Mouse (Mus musculus): ENCODE measurements around the gene Ambn. TPM values are rescaled to one million over a fixed set of nuclear protein-coding genes. Genes with fewer than 3 reads are reported as not detected.
"Not testable (repeated sequence)": the region's sequence is repeated elsewhere in the genome, so short reads cannot be mapped to it uniquely, and the experiment has no call there.

Gene Ambn
- total RNA-seq (2021), result not detected
- long read RNA-seq, result 0 reads

DNA sequence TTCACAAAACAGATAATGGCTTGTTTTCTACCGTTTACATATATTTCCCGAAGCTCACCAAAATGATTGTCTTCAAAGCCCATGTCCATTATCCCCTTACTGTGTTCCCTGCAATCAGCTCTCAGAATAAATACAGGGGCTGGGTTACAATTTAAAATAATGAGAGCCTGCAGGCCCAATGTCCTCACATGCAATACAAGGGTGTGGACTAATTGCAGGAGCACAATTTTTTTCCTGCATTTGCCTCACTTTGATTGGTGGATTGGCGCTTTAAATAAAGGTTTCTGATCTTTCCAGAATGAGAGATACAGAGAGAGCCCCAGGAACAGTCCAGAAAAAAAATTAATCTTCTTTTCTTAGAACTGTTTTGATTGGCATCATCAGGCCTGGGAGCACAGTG is at the start of gene Ambn:
Gene Ambn (plus strand): TSS at position 301 of the 400 bp plus-strand sequence.
- DNase-seq (ENCODE audit: low spot score in 2 of 2), result no peak

DNA sequence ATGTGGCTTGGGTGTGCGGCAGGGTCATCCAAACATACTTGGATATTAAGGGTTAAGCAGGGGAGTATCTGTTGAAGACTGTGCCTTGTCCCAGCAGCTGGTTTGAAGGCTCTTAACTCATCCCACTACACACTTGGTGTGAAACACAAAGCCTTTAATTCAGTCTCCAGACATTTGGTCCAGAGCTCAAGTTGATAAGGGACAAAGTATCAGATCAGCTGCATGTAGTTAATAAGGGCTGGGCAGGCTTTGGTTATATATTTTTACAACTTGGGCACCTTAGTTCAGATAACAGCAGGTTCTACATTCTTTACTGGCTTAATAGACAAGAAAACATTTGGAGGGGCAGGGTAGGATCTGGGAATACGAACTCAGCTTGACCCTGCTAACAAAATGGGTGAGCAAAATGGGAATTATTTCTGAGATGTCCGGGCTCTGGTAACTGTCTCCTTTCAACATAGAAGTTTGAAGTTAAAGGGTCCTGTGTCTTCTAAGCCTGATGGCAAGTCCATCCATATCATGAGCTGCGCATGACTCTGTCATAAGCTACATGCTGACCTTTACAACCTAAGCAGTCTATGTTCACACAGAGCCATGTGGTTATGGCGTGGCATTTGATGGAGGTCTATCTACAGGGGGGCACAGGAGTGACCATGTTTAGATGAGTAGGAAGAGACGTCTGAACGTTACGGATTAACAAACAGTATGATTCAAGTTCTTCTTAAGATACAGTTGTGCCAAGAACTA is 35.3 kb upstream of the Ambn start:
- DNase-seq (ENCODE audit: low spot score in 2 of 2), result no peak

DNA sequence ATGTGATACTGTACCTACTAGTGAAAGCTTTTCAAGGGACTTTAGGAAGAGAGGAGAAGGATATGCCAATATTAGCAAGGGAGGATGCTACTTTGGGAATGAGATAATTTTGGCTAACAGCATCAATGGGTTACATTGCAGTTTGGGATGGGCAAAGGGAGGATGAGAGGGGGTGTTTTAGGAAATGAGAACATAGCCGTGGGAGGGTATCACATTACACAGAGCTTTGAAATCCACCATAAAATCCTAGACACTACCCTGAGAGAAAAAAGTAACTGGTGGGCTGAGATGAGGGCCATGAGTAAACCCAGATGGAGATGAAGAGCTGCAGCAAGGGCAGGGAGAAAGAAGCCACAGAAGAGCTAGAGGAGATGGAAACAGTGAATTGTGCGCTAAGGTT is 30.9 kb upstream of the Ambn start:
- not testable (repeated sequence) for DNase-seq (ENCODE audit: low spot score in 2 of 2)

DNA sequence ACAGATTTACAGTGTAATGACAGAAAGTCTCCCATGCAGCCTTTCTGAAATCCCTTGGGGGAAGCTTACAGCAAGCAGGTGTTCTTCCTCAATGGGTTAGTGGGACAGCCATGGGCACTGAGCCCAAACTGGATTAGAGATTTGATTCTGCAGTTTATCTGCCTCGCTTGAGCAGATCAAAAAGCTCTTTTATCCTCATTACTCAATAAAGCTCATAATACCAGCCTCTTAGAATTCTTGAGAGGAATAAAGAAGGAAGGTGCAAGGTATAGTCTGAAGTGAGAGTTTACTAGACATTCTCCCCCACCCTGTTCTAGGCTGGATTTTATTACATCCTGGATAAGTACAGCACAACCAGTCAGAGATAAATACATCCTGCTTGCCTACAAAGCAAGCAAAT is 29.0 kb upstream of the Ambn start:
- DNase-seq (ENCODE audit: low spot score in 2 of 2), result no peak

DNA sequence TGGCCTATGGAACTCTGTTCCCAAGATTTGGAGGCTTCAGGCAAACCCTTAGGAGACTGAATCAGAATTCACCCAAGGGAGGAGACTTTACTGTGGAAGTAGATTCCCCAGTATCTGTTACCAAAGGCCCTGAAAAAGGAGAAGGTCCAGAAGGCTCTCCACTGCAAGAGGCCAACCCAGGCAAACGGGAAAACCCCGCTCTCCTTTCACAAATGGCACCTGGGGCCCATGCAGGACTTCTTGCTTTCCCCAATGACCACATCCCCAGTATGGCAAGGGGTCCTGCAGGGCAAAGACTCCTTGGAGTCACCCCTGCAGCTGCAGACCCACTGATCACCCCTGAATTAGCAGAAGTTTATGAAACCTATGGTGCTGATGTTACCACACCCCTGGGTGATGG is 11.7 kb downstream of the Ambn start:
- DNase-seq (ENCODE audit: low spot score in 2 of 2), result no peak

DNA sequence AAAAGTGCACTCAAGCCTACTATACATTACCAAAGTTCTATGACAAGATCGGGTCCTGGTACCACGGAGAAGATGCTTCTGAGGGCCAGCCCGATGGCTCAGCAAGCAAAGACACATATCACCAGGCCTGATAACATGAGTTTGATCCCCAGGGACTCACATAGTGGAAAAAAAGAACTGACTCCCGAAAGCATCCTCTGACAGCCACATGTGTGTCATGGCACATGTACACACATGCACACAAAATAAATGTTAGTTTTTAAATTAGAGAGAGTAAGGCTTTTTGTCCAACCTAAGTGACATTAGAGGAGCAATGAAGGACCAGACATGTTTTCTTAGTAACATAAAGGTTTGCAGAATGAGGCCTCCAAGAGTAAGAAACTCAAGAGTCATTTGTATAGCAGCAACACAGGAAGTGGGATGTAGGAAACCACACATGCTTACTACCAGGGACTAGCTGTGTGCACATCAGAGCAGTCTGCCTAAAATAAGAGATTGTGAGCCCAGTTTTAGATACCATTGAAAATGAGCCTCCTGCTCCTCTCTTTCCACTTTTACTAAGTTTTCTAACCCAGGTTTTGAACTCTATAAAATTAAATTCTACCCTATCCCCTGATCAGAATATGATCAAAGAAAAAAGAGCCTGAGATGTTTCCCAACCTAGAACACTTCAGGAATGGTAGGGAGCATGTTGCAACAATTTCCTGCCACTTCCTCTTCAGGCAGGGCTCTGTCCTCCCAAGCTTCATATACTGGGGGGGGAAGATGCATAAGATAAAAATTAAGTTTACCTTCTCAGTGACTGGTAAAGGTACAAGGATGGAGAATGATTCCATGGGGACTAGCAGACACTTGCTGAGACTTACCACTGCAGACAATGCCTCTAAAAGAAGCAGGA is 13.3 kb downstream of the Ambn start:
- DNase-seq (ENCODE audit: low spot score in 2 of 2), result no peak

DNA sequence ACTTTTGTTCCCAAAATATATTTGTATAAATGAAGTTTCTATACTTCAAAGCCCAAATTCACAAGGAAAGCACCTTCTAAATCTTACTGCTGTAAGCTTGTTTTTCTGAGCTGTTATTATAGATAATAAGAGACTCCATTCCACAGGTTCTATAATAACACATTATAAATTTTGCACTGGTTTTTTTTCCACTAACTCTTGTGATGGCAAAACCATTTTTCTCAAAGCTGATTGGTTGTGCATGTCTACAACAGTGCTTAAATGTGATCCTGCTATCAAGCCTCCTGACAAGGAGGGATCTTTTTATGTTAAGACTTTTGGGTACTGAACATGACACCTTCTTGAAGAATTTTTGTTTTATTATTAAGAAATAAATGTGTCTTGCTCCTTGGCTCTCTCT is 31.9 kb downstream of the Ambn start, which contains the start of gene Enam:
Gene Enam (plus strand): TSS at position 301 of the 400 bp plus-strand sequence.
- no peak for DNase-seq (ENCODE audit: low spot score in 2 of 2)

DNA sequence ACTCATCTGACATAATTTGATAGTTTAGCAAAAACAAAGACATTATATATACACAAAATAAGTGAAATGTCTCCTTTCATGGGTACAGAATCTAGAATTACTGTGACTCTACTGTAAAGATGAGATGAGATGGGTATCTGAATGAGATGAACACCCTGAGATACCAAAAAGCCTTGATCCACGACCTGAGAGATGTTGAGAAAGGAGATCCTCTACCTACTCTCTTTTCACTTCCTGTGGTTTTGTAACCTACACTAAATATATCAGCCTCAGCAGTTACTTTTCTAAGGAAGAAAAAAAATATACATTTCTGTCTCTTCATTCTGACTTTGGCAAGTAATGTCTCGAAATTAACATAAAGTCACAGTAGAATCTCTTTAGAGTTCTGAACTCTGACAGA is 33.2 kb downstream of the Ambn start:
- no peak for DNase-seq (ENCODE audit: low spot score in 2 of 2)

DNA sequence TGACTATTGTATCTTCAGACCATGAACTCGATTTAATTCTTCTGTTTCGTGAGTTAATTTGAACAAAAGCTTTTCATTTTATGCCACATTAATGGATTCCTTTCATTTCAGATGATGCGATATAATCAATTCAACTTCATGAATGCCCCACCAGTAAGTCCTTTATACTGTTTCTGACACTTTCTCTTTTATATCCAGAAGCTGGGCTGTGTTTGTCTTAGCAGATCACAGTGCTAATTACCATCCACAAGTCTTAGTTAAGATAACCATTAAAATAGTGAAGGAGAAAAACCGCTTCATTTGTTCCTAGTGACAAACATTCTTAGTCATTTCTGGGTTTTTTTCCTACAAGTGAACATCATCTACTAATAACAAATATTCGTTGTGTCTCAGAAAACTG is 35.3 kb downstream of the Ambn start:
- no peak for DNase-seq (ENCODE audit: low spot score in 2 of 2)

DNA sequence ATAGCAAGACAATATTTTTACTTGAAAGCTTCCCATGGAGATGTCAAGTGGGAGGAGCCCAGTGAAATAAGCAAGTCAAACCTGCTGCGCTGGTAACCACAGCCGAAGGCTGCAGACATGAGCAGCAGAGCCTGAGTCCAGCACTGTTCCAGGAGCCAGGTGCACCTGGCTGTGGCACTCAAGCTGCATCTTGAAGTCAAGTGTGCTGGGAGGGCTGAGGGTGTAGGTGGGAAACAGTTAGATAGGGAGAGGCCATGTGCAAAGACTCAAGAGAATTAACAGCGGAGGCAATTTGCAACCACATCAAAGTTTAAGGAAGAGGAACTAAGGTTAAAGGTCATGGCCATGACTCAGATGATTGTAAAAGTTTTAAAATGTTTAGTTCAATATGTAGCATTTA is 44.0 kb downstream of the Ambn start:
- no peak for DNase-seq (ENCODE audit: low spot score in 2 of 2)

DNA sequence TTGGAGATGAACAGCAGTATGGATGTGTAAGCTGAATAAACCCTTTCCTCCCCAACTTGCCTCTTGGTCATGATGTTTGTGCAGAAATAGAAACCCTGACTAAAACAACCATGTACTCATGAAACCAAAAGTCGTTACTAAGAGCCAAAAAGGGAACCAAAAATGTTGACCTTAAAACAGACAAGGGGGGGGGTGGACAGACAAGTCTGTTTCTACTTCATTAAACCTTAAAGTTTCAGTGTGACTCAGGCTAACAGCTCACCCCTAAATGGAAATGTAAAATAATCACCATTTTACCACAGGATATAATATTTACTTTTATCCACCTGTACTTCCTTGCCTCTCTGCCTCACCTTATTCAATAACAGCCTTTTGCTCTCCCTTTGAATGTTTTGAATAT is 52.8 kb downstream of the Ambn start:
- DNase-seq (ENCODE audit: low spot score in 2 of 2), result no peak

DNA sequence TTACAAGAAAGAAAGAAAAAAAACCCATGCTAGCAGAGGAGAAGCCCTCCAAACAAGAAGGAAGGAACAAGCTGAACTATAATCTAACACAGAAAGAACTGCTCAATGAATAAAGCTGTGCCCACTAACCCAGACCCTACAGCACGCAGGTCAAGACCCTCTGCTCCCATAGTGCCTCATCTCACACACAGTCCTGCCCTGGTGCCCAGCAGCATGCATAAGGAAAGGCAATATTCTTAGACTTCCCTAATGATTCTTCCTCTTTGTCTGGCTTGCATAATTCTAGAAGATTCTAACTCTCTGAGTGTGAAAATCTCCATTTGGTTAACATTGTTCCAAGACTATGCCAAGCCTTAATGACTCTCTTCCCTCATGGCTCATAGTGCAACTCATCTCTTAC is 53.2 kb downstream of the Ambn start:
- DNase-seq (ENCODE audit: low spot score in 2 of 2), result no peak

Other genes with a start within 250 kb of the Ambn start
- not detected for gene Gm7714, start 187.1 kb upstream of the Ambn start, total RNA-seq (2021)
- gene Prol1, start 138.7 kb upstream of the Ambn start, total RNA-seq (2021), result not detected
- gene Amtn, start 79.9 kb upstream of the Ambn start, total RNA-seq (2021), result not detected
- gene Enam, start 32.0 kb downstream of the Ambn start, total RNA-seq (2021), result not detected
- under 1 TPM; 0.25 to 0.34 TPM for gene Jchain, start 71.9 kb downstream of the Ambn start, total RNA-seq (2021)
- gene Utp3, start 98.5 kb downstream of the Ambn start, total RNA-seq (2021), result 10 to 100 TPM; 29.7 to 31.0 TPM
- gene Rufy3, start 109.0 kb downstream of the Ambn start, total RNA-seq (2021), result 100 to 1,000 TPM; 184 to 188 TPM
- gene Grsf1, start 220.2 kb downstream of the Ambn start, total RNA-seq (2021), result 10 to 100 TPM; 90.9 to 91.1 TPM